Mouse (Mus musculus) heart, embryonic 15.5 days (tissue): ENCODE data around the gene Mbnl1. TPM values are rescaled to one million over a fixed set of nuclear protein-coding genes. Genes with fewer than 3 reads are reported as not detected.

Experiments used
- ATAC-seq: fragments of 200-750 bp; cut with Nextera tagmentation; replicated peaks from 2 replicates; pipeline ENCODE4 v1.8.0; 2017; ENCODE audit warnings: low read depth, moderate TSS enrichment; ENCODE audit not compliant: insufficient number of reproducible peaks, insufficient read depth, low FRiP score
- H3K27ac ChIP-seq: fragments of 300-500 bp; sonication (generic); 2 replicates; pipeline ENCODE4 v1.5.1; 2015; ENCODE audit warnings: mild to moderate bottlenecking, inconsistent platforms
- H3K27me3 ChIP-seq: fragments of 300-500 bp; sonication (generic); 2 replicates; pipeline ENCODE4 v1.6.1; 2015; ENCODE audit warnings: inconsistent platforms
- H3K36me3 ChIP-seq: fragments of 300-500 bp; sonication (generic); 2 replicates; pipeline ENCODE4 v1.6.1; 2015; ENCODE audit warnings: mild to moderate bottlenecking, inconsistent platforms
- H3K4me1 ChIP-seq: fragments of 300-500 bp; sonication (generic); replicated peaks from 2 replicates; pipeline ENCODE4 v1.6.1; 2015; ENCODE audit warnings: inconsistent platforms
- H3K4me2 ChIP-seq: fragments of 300-500 bp; sonication (generic); 2 replicates; pipeline ENCODE4 v1.6.1; 2015; ENCODE audit warnings: inconsistent platforms, mild to moderate bottlenecking, moderate library complexity
- H3K4me3 ChIP-seq: fragments of 300-500 bp; sonication (generic); 2 replicates; pipeline ENCODE4 v1.5.1; 2015; ENCODE audit warnings: mild to moderate bottlenecking, inconsistent platforms
- H3K9ac ChIP-seq: fragments of 300-500 bp; sonication (generic); 2 replicates; pipeline ENCODE4 v1.6.1; 2015; ENCODE audit warnings: mild to moderate bottlenecking, inconsistent platforms
- H3K9me3 ChIP-seq: fragments of 300-500 bp; sonication (generic); replicated peaks from 2 replicates; pipeline ENCODE4 v1.6.1; 2016; ENCODE audit warnings: inconsistent platforms
- WGBS: fragments of 180-500 bp; shearing (Covaris S2); methylation state at CpG from one replicate; pipeline ENCODE4 v1.1.7; 2015; ENCODE audit warnings: mixed read lengths; 5-methylcytosine and 5-hydroxymethylcytosine counted together
- polyA plus RNA-seq: library from polyadenylated mRNA; unstranded; fragments of >200 nt; fragmentation: Nextera tagmentation; extraction: Ambion mirVana; gene quantifications from 2 replicates; pipeline ENCODE4 v1.2.1, GENCODE M21; 2015

The Mbnl1 gene
- polyA plus RNA-seq, 1 experiment from 2014 or later, result 72.9 TPM

DNA sequence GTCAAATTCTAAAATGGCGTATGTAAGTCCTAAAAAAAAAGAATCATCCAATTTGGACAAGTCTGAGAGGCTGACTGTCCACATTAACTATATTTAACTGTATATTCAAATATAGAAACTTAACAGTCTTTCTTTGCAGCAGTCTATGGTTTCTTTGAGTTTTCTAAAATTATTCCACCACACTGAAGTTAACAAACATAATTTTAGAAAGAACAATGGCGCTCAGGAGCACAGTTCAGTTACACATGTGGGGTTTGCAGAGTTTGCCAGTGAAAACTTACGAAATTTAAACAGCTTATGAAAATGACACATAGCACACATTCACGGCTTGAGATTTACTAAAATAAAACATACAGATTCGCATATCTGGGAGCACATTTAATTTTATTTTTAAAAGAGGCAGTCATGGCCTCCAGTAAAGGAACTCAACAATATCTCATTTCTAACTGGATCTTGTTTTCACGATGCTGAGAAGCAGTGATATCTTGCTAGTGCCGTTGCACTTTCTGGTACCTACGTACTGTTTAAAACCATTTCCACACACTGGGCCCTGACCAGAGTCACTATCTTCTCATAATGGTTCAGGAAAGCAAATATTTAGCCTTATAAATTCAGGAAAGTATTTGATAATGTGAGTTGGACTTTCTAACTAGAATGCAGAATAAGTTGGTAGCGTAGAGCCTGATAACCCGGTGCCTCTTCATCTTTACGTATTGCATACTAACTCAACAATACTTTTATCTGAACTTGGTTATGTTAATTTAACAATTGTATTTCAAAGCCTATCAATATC is 1.4 kb downstream of the Mbnl1 start:
- WGBS, result 83% methylated on average over 11 of the region's 11 CpGs
- H3K36me3 ChIP-seq, result no peaks in the 10 kb centered on the region
- peak overlapping the region; percentile 15; the same call in 1 of the 2 replicates for H3K4me3 ChIP-seq
- H3K27ac ChIP-seq, result no peak overlapping the region
- H3K9ac ChIP-seq, result no peak overlapping the region
- no peak overlapping the region for H3K4me2 ChIP-seq
- H3K9me3 ChIP-seq, result no peaks in the 10 kb centered on the region
- ATAC-seq, result no peak
- no peaks in the 10 kb centered on the region for H3K27me3 ChIP-seq
- H3K4me1 ChIP-seq, result no peaks in the 10 kb centered on the region

DNA sequence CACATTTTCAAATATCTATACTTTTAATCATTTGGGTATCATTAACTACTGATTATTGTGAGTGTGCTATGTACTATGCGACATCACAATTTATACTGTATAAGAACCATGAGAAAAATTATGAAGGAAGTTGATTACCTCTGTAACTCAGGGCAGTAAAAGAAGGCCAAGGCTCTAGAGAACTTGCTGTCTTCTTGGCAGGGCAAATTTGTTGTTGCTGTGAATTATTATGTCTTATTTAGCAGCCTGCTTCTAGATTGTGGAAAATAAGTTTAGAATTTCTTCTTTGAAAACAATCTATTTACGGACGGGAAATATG is 2.0 kb downstream of the Mbnl1 start:
- H3K4me3 ChIP-seq, result peak overlapping the region; percentile 13; the same call in 1 of the 2 replicates
- no peak for ATAC-seq
- no peaks in the 10 kb centered on the region for H3K4me1 ChIP-seq
- H3K9me3 ChIP-seq, result no peaks in the 10 kb centered on the region
- H3K27ac ChIP-seq, result no peak overlapping the region
- no peak overlapping the region for H3K4me2 ChIP-seq
- H3K36me3 ChIP-seq, result no peaks in the 10 kb centered on the region
- H3K27me3 ChIP-seq, result no peaks in the 10 kb centered on the region
- H3K9ac ChIP-seq, result no peak overlapping the region
- WGBS, result 89% methylated on average over 3 of the region's 3 CpGs

DNA sequence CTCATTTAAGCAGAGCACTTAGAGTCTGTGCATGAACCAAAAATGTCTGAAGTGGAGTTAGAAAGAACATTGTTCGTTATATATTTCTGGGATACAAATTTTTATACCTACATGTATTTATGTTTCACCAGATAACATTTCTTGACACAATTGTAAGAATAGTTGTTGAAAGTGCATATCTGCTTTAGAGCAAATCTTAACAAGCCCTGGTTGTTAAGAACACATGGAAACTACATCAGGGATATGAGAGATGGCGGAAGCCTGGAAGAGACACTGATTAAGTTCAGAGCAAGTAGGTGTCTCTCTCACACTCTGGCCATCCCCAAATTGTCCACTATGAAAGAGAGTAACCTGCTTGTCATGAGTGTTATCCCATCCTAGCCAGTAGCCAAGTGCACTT is 2.4 kb downstream of the Mbnl1 start:
- H3K4me3 ChIP-seq, result no peak overlapping the region
- no peaks in the 10 kb centered on the region for H3K4me1 ChIP-seq
- no peaks in the 10 kb centered on the region for H3K36me3 ChIP-seq
- no peak overlapping the region for H3K4me2 ChIP-seq
- no peak overlapping the region for H3K27ac ChIP-seq
- H3K9me3 ChIP-seq, result no peaks in the 10 kb centered on the region
- 78% methylated on average over 2 of the region's 2 CpGs for WGBS
- no peak overlapping the region for H3K9ac ChIP-seq
- no peak for ATAC-seq
- H3K27me3 ChIP-seq, result no peaks in the 10 kb centered on the region

DNA sequence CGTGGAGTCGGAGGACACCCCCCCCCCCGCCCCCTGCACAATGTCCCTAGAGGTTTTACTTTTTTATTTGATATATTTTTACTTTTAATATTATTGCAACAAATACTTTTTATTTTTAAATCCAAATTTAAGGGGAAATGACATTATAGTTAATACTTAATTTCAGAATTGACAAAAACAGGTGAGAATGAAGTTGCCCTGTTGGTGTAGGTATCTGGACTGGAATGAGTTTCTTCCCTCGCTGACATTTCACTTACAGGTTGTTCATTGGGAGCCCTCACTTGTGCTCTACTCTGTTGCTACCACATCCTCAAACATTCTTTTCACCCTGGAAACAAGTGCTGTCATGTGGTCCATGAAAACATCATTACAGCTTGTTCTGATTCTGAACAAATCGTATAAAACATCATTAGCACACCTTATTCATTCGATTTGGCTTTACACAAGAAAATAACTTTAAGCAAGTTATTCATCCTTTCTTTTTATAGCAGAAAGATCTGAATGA is 4.2 kb downstream of the Mbnl1 start:
- no peaks in the 10 kb centered on the region for H3K9me3 ChIP-seq
- no peak overlapping the region for H3K4me2 ChIP-seq
- H3K36me3 ChIP-seq, result no peaks in the 10 kb centered on the region
- no peak for ATAC-seq
- no peak overlapping the region for H3K9ac ChIP-seq
- 81% methylated on average over 6 of the region's 6 CpGs for whole genome bisulfite sequencing
- H3K4me1 ChIP-seq, result no peaks in the 10 kb centered on the region
- no peak overlapping the region for H3K4me3 ChIP-seq
- no peak overlapping the region for H3K27ac ChIP-seq
- no peaks in the 10 kb centered on the region for H3K27me3 ChIP-seq

DNA sequence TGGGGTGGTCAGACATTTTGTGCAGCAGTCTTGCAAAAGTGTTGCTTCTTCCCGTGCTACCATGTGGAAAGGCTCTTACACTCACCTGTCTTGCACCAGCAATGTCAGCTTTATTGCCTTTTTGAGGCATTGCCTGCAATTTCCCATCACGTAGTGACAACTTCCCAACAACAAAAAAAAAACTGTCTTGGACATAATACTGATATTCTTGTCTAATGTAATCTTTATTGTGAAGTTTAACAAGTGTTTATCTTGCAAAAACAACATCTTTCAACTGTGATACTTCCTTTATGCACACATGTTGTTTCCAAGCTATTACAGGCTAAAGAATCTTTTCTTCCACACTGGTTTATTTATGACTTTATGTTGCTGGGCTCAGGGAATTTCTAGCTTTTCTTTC is 5.8 kb downstream of the Mbnl1 start:
- no peak overlapping the region for H3K4me3 ChIP-seq
- no peaks in the 10 kb centered on the region for H3K36me3 ChIP-seq
- no peaks in the 10 kb centered on the region for H3K9me3 ChIP-seq
- no peak overlapping the region for H3K9ac ChIP-seq
- H3K4me1 ChIP-seq, result no peaks in the 10 kb centered on the region
- H3K27ac ChIP-seq, result no peak overlapping the region
- no peak overlapping the region for H3K4me2 ChIP-seq
- WGBS, result 52% methylated on average over 2 of the region's 2 CpGs
- H3K27me3 ChIP-seq, result no peaks in the 10 kb centered on the region
- no peak for ATAC-seq

DNA sequence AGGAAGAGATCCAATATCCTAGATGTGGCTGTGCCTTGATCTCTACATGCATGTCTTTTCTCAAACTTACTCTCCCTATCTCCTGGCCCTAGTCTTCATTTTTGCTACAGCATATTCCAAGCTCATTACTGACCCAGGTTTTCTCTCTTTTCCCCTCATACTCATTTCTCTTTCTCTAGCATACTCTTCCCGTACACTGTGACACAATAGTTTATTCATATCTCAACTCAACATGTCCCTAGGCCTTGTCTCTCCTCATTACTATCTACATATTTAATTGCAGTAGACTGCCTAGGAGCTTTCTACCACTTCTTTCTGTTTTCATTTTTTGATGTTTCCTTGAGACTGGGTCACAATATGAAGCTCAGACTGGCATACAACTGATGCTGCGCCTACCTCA is 8.1 kb downstream of the Mbnl1 start:
- no peaks in the 10 kb centered on the region for H3K36me3 ChIP-seq
- H3K9me3 ChIP-seq, result no peaks in the 10 kb centered on the region
- ATAC-seq, result no peak
- no peak overlapping the region for H3K4me3 ChIP-seq
- no peaks in the 10 kb centered on the region for H3K27me3 ChIP-seq
- no peak overlapping the region for H3K27ac ChIP-seq
- no peak overlapping the region for H3K4me2 ChIP-seq
- 85% methylated on average over 2 of the region's 2 CpGs for WGBS
- no peak overlapping the region for H3K9ac ChIP-seq
- H3K4me1 ChIP-seq, result no peaks in the 10 kb centered on the region

DNA sequence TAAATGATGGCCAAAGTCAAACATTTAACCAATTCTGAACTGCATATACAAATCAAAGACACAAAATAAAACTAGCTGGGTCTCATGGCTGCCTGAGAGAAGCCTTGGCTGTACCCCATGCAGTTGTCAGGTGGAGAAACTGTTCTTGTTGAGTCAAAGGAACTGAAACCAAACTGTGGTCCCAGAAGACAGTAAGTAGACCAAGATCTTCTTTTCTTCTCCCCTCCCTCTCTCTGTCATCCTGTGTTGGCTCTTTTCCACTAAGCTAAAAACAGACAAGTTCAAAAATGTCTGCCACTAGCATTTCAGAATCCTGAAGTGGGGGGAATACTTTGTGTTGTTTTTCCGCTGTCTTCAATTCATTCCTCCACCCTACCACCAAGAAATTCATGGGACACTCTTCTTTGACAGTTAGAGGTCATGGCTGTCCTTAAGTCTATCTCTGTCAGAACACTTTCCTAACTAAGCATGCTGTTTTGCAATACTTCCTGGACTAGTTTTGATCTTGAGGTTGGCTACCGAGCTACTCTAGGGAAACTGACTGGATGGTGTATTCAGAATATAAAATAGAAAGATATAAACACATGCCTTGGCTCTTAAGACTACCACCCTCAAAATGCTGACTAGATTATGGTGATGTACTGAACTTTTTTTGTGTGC is 9.2 kb downstream of the Mbnl1 start:
- no peaks in the 10 kb centered on the region for H3K27me3 ChIP-seq
- no peaks in the 10 kb centered on the region for H3K9me3 ChIP-seq
- ATAC-seq, result no peak
- H3K4me1 ChIP-seq, result no peaks in the 10 kb centered on the region
- H3K36me3 ChIP-seq, result no peaks in the 10 kb centered on the region
- no peak overlapping the region for H3K27ac ChIP-seq
- no peak overlapping the region for H3K9ac ChIP-seq
- 78% methylated on average over 2 of the region's 2 CpGs for WGBS
- H3K4me2 ChIP-seq, result no peak overlapping the region
- no peak overlapping the region for H3K4me3 ChIP-seq

DNA sequence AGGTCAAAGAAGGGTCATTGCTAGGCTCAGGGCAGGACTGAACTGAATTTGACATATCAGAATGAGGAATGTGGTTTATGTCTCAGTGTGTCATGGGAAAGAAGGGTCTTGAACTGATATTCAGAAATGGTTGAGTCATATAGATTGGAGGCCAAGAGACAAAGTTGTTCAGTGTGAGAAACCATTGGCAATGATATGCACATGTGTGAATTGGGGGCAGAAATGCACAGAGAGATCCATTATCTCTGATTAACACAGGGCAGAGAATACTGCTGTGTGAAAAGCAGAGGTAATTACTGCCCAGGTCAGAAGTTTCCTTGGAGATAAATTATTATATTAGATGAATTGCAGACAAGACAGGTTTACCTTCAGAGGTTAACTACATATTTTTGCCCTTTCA is 10.7 kb downstream of the Mbnl1 start:
- Histone ChIP-seq H3K9ac (no peak overlapping the region), H3K4me3 (no peak overlapping the region), H3K9me3 (no peaks in the 10 kb centered on the region), H3K36me3 (no peaks in the 10 kb centered on the region), H3K27ac (no peak overlapping the region), H3K4me1 (no peaks in the 10 kb centered on the region), H3K27me3 (no peaks in the 10 kb centered on the region), H3K4me2 (no peak overlapping the region)
- no peak for ATAC-seq

DNA sequence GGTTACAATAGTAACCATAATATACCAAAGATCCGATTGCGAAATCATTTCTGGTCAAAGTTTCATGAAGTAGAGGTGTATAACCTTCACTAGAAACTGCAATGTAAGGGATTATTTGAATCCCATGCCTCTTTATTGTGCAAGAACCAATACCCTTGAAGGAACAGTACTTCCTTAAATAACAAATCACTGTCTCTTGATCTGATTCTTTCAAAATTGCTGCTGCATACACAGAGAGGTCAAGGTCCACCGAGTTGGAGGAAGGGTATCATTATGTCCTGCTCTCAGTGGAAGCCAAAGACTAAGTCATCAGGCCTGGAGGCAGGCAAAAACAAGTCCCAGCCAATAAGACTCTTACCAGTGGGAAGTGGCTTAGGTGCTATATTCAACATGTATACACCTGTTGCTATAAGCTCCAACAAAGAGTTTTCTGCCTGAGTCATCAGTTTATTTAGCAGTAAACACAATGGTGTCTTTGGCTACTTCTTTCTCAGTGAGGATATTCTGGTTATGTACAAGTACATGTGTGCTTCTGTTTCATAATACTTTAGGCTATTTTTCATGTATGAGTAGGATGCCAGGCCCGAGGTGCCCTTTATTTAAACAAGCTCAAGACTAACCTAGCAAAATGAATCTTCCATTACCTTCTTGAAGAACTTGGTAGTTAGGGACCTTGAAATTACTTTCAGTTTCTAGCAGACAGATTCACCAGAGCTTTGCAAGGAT is 13.5 kb downstream of the Mbnl1 start:
- Histone ChIP-seq H3K27ac (no peak overlapping the region), H3K9me3 (no peaks in the 10 kb centered on the region), H3K9ac (no peak overlapping the region), H3K36me3 (no peaks in the 10 kb centered on the region), H3K4me2 (no peak overlapping the region), H3K27me3 (no peaks in the 10 kb centered on the region), H3K4me3 (no peak overlapping the region), H3K4me1 (no peaks in the 10 kb centered on the region)
- no peak for ATAC-seq
- 83% methylated on average over 4 of the region's 4 CpGs for WGBS

DNA sequence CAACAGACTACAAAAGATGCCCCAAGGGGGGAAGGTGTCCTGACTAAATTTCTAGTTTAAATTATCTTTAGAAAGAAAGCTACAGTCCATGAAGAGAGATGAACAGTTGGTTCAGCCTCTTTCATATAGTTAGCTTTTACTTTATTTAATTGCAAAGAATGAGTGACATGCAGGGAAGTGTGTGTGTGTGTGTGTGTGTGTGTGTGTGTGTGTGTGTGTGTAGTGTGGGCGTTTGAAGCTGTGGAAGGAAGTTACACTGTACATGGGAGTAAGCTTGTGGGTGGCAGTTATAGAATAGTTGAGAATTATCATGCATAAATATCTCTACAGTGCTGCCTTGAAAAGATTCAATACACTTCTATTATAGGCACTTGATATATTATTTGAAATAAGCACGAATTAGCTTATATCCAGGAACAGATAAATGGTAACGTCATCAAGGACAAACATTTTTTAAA is 14.1 kb downstream of the Mbnl1 start:
- ATAC-seq, result no peak
- H3K27me3 ChIP-seq, result no peaks in the 10 kb centered on the region
- no peak overlapping the region for H3K4me3 ChIP-seq
- H3K36me3 ChIP-seq, result no peaks in the 10 kb centered on the region
- H3K9me3 ChIP-seq, result no peaks in the 10 kb centered on the region
- H3K27ac ChIP-seq, result no peak overlapping the region
- H3K9ac ChIP-seq, result no peak overlapping the region
- H3K4me2 ChIP-seq, result no peak overlapping the region
- WGBS, result 85% methylated on average over 3 of the region's 3 CpGs
- H3K4me1 ChIP-seq, result no peaks in the 10 kb centered on the region

DNA sequence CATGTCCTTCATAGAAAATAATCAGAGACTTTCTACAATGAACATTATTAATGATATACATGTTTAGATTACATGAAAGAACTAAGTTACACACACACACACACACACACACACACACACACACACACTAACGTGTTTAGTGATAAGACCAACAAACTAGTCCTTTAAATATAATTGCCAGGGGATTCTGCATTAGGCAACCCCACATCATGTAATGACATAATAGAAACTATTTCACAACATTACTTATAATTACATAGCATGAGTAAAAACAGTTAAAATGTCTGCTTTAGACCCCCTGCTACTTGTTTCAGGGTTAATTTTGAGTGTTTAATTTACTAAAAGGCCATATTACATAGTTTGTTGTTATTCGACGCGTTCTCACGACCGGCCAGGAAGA is 16.9 kb downstream of the Mbnl1 start:
- Histone ChIP-seq H3K9me3 (no peaks in the 10 kb centered on the region), H3K4me3 (no peak overlapping the region), H3K4me1 (no peaks in the 10 kb centered on the region), H3K4me2 (no peak overlapping the region), H3K9ac (no peak overlapping the region), H3K27me3 (no peaks in the 10 kb centered on the region), H3K27ac (no peak overlapping the region), H3K36me3 (no peaks in the 10 kb centered on the region)
- 91% methylated on average over 6 of the region's 6 CpGs for WGBS
- no peak for ATAC-seq
